Mouse (Mus musculus): ENCODE measurements at regions not wholly inside any gene's neighbourhood (a gene's known extent, or its start where the extent isn't known, plus 50 kb on each side); places are given as distances from the start of the nearest gene placed in this dataset.

GRCm38 (mm10) chr6:101979213-101979612 is 593.7 kb downstream of the Cntn3 start:
- no peak for TF ChIP-seq CTCF (IDR thresholded peaks at IDR 0.05; ENCODE audit: control insufficient read depth, insufficient read depth, low read length)
- TF ChIP-seq POLR2A (IDR thresholded peaks at IDR 0.05; ENCODE audit: borderline replicate concordance, control insufficient read depth, low read depth, low read length) = no peak
